Mouse (Mus musculus) liver, postnatal 0 days (tissue): ENCODE data around the gene Cwc27. TPM values are rescaled to one million over a fixed set of nuclear protein-coding genes. Genes with fewer than 3 reads are reported as not detected.

Experiments
- ATAC-seq: fragments of 200-750 bp; cut with Nextera tagmentation; 2 replicates; pipeline ENCODE4 v1.8.0; 2017; ENCODE audit warnings: mild to moderate bottlenecking, moderate library complexity
- DNase-seq: peaks from one replicate; pipeline ENCODE4 v3.0.0-alpha.2; 2016
- H3K27ac ChIP-seq: fragments of 300-500 bp; sonication (generic); 2 replicates; pipeline ENCODE4 v1.5.1; 2014; ENCODE audit warnings: antibody characterized with exemption, moderate library complexity, mild to moderate bottlenecking, low read depth
- H3K27me3 ChIP-seq: fragments of 300-500 bp; sonication (generic); 2 replicates; pipeline ENCODE4 v1.6.1; 2014; ENCODE audit warnings: low read length, control low read depth, mixed read lengths; ENCODE audit not compliant: insufficient read depth
- H3K36me3 ChIP-seq: fragments of 300-500 bp; sonication (generic); replicated peaks from 2 replicates; pipeline ENCODE4 v1.6.1; 2014; ENCODE audit warnings: mild to moderate bottlenecking, control low read depth, low read length, moderate library complexity, mixed read lengths; ENCODE audit not compliant: insufficient read depth
- H3K4me1 ChIP-seq: fragments of 300-500 bp; sonication (generic); 2 replicates; pipeline ENCODE4 v1.6.1; 2014; ENCODE audit warnings: antibody characterized with exemption, mild to moderate bottlenecking, control low read depth; ENCODE audit not compliant: insufficient read depth
- H3K4me2 ChIP-seq: fragments of 300-500 bp; sonication (generic); 2 replicates; pipeline ENCODE4 v1.6.1; 2014; ENCODE audit warnings: low read depth, mild to moderate bottlenecking, low read length, moderate library complexity, mixed read lengths
- H3K4me3 ChIP-seq: fragments of 300-500 bp; sonication (generic); 2 replicates; pipeline ENCODE4 v1.5.1; 2014; ENCODE audit warnings: low read depth, low read length
- H3K9ac ChIP-seq: fragments of 300-500 bp; sonication (generic); replicated peaks from 2 replicates; pipeline ENCODE4 v1.6.1; 2014; ENCODE audit warnings: mild to moderate bottlenecking, moderate library complexity
- H3K9me3 ChIP-seq: fragments of 300-500 bp; sonication (generic); 2 replicates; pipeline ENCODE4 v1.6.1; 2016; ENCODE audit warnings: mild to moderate bottlenecking, control low read depth, low read length, mixed read lengths
- CTCF ChIP-seq: sonication (generic); IDR thresholded peaks from 2 replicates; pipeline ENCODE4 v1.5.1; 2016; ENCODE audit warnings: antibody characterized with exemption, low read depth
- EP300 ChIP-seq: IDR thresholded peaks from 2 replicates; pipeline ENCODE4 v1.6.1; 2016; ENCODE audit warnings: antibody characterized with exemption, low read depth, mild to moderate bottlenecking
- WGBS: fragments of 180-500 bp; shearing (Covaris S2); extraction: QIAGEN DNeasy Blood & Tissue Kit; methylation state at CpG from one replicate; pipeline ENCODE4 v1.1.7; 2014; ENCODE audit not compliant: insufficient replicate concordance; 5-methylcytosine and 5-hydroxymethylcytosine counted together
- polyA plus RNA-seq: library from polyadenylated mRNA; unstranded; fragments of >200 nt; fragmentation: Nextera tagmentation; extraction: Ambion mirVana; gene quantifications from 2 replicates; pipeline ENCODE4 v1.2.1, GENCODE M21; 2015

Cwc27 gene
- polyA plus RNA-seq, 1 experiment from 2014 or later, result 7.8 TPM

GRCm38 (mm10) chr13:104841937-104842336 lies 25.0 kb upstream of the Cwc27 start:
- no peak for ATAC-seq
- no peak for DNase-seq
- Histone ChIP-seq H3K36me3 (peaks cover 13% of the 10 kb centered on the region), H3K4me3 (no peak overlapping the region), H3K27me3 (no peaks in the 10 kb centered on the region), H3K9ac (no peak overlapping the region), H3K4me1 (no peaks in the 10 kb centered on the region), H3K4me2 (no peak overlapping the region), H3K9me3 (no peaks in the 10 kb centered on the region), H3K27ac (no peak overlapping the region)
- WGBS, result 56% methylated on average over 4 of the region's 4 CpGs
- TF ChIP-seq EP300, result no peak

- H3K27me3 ChIP-seq, result no peaks in the 10 kb centered on the region
- peaks cover 27% of the 10 kb centered on the region for H3K36me3 ChIP-seq
- no peak overlapping the region for H3K4me2 ChIP-seq
- no peak overlapping the region for H3K4me3 ChIP-seq
- H3K9ac ChIP-seq, result no peak overlapping the region
- ATAC-seq (no peak), DNase-seq (no peak)
- H3K9me3 ChIP-seq, result no peaks in the 10 kb centered on the region
- TF ChIP-seq CTCF, result no peak
- no peak for TF ChIP-seq EP300
- H3K4me1 ChIP-seq, result no peaks in the 10 kb centered on the region
- no peak overlapping the region for H3K27ac ChIP-seq
- WGBS, result 82% methylated on average over 7 of the region's 7 CpGs
Observed at GRCm38 (mm10) chr13:104837628-104838027, 20.7 kb upstream of the Cwc27 start.

GRCm38 (mm10) chr13:104832811-104833210 lies 15.9 kb upstream of the Cwc27 start:
- no peak overlapping the region for H3K4me3 ChIP-seq
- ATAC-seq (no peak), DNase-seq (no peak)
- no peaks in the 10 kb centered on the region for H3K4me1 ChIP-seq
- no peak overlapping the region for H3K27ac ChIP-seq
- H3K9ac ChIP-seq, result no peak overlapping the region
- TF ChIP-seq EP300 (no peak), CTCF (no peak)
- no peak overlapping the region for H3K4me2 ChIP-seq
- peaks cover 37% of the 10 kb centered on the region for H3K36me3 ChIP-seq
- no peaks in the 10 kb centered on the region for H3K27me3 ChIP-seq
- WGBS, result 82% methylated on average over 13 of the region's 13 CpGs
- 0 out of 2 replicates have a peak, but pooled peaks cover 4% of the 10 kb centered on the region for H3K9me3 ChIP-seq

- peaks cover 11% of the 10 kb centered on the region for H3K9me3 ChIP-seq
- no peak overlapping the region for H3K4me3 ChIP-seq
- H3K27ac ChIP-seq, result no peak overlapping the region
- 0 out of 2 replicates have a peak, but pooled peaks cover 2% of the 10 kb centered on the region for H3K4me1 ChIP-seq
- DNase-seq (no peak), ATAC-seq (no peak)
- H3K27me3 ChIP-seq, result no peaks in the 10 kb centered on the region
- H3K9ac ChIP-seq, result no peak overlapping the region
- peaks cover 17% of the 10 kb centered on the region for H3K36me3 ChIP-seq
- WGBS, result 58% methylated on average over 2 of the region's 2 CpGs
- TF ChIP-seq EP300 (no peak), CTCF (no peak)
- H3K4me2 ChIP-seq, result no peak overlapping the region
Observed at GRCm38 (mm10) chr13:104825470-104825869, 8.5 kb upstream of the Cwc27 start.

- 63% methylated on average over 8 of the region's 8 CpGs for WGBS
- H3K4me2 ChIP-seq, result no peak overlapping the region
- ATAC-seq, result no peak
- no peak for TF ChIP-seq EP300
- no peak for TF ChIP-seq CTCF
- H3K27ac ChIP-seq, result no peak overlapping the region
- H3K36me3 ChIP-seq, result peaks cover 8% of the 10 kb centered on the region; the same call in 1 of the 2 replicates
- peaks cover 9% of the 10 kb centered on the region; the same call in 1 of the 2 replicates for H3K4me1 ChIP-seq
- H3K27me3 ChIP-seq, result no peaks in the 10 kb centered on the region
- H3K9me3 ChIP-seq, result peaks cover 5% of the 10 kb centered on the region
- no peak for DNase-seq
- H3K4me3 ChIP-seq, result no peak overlapping the region
- H3K9ac ChIP-seq, result no peak overlapping the region
Observed at GRCm38 (mm10) chr13:104822411-104822838, 5.5 kb upstream of the Cwc27 start.

GRCm38 (mm10) chr13:104821908-104822307 lies 5.0 kb upstream of the Cwc27 start:
- Histone ChIP-seq H3K27ac (no peak overlapping the region), H3K27me3 (no peaks in the 10 kb centered on the region), H3K4me3 (no peak overlapping the region), H3K9ac (no peak overlapping the region), H3K4me1 (peaks cover 9% of the 10 kb centered on the region; the same call in 1 of the 2 replicates), H3K4me2 (no peak overlapping the region), H3K9me3 (peaks cover under 1% of the 10 kb centered on the region), H3K36me3 (peaks cover 4% of the 10 kb centered on the region; the same call in 1 of the 2 replicates)
- DNase-seq (no peak), ATAC-seq (no peak)
- TF ChIP-seq EP300, result no peak
- no peak for TF ChIP-seq CTCF
- 80% methylated on average over 1 of the region's 1 CpGs for WGBS

- Histone ChIP-seq H3K27ac (no peak overlapping the region), H3K9me3 (no peaks in the 10 kb centered on the region), H3K27me3 (no peaks in the 10 kb centered on the region), H3K4me2 (no peak overlapping the region), H3K4me1 (peaks cover 11% of the 10 kb centered on the region), H3K36me3 (0 out of 2 replicates have a peak, but pooled peaks cover 3% of the 10 kb centered on the region), H3K9ac (no peak overlapping the region), H3K4me3 (no peak overlapping the region)
- DNase-seq (no peak), ATAC-seq (no peak)
- TF ChIP-seq CTCF (no peak), EP300 (no peak)
Observed at GRCm38 (mm10) chr13:104821192-104821591, 4.2 kb upstream of the Cwc27 start.
